Mouse (Mus musculus): ENCODE measurements around the gene Slf1. TPM values are rescaled to one million over a fixed set of nuclear protein-coding genes. Genes with fewer than 3 reads are reported as not detected.
"Not testable (repeated sequence)": the region's sequence is repeated elsewhere in the genome, so short reads cannot be mapped to it uniquely, and the experiment has no call there.

Gene Slf1
- 1 to 10 TPM; 4.0 to 6.6 TPM for total RNA-seq (2021)
- long read RNA-seq, experiment 1, partial matches to known transcripts = 0 of 2 reads
- long read RNA-seq, experiment 1, other reads (novel, unspliced or antisense) = 2 of 2 reads
- long read RNA-seq, experiment 2, partial matches to known transcripts = 0 of 6 reads
- long read RNA-seq, experiment 2, other reads (novel, unspliced or antisense) = 3 of 6 reads

DNA sequence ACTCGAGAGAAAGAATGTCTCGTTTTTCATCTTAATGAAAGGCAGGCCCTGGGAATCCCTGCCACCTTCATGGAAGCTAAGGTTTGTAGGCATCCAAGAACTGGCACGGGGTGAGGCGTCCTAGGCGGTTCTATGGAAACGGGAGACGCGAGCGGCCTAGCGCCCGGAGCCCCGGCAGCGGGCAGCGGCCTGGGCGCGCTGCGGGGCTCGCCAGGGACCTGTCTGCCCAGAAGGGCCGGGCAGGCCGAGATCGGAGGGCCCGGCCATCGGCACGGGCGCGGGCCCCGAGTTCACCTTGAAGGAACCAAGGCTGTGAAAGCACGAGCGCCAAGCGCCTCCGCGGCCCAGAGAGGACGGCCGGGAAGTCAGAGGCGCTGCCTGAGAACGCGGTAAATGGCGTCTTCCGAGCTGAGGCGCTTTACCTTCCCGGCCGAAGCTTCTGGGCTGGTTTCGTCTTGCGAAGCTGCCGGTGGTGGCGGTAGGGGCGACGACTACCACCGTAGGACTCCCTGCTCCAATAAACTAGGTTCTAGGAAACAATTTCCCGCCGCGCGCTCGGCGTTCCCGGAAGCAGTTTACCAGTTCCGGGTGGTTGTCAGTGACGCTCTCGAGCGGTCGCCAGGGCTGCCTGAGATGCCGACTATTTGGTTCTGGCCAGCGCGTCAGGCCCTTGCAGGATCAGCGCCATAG is at the start of gene Slf1, which contains the start of gene 2210408I21Rik:
Gene Slf1, minus strand, starts transcription at position 543 of the 690 bp plus-strand sequence.
Gene 2210408I21Rik, plus strand, starts transcription at position 610 of the 690 bp plus-strand sequence.
- intact Hi-C loops (cut with DNase I) = no loop called here
- peak; percentile 80 for DNase-seq

DNA sequence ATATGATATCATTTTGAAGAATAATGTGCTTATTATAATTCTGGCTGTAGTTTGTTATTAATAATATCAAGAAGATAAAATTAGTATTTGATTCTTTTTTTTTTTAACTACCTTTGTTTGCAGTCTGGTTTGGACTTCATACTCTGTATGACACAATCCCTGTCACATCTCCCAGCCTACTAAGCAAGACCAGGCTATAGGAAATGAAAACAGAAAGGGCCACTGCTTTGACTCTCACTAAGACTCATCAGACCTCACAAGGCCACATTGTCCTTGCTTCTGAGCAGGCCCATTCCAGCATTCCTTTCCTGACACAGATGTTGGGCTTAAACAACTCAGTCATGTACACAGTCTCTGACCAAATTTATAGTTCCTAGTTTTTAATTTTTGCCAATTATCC is 42.7 kb upstream of the Slf1 start:
- intact Hi-C loops (cut with DNase I) = no loop called here
- DNase-seq = no peak

DNA sequence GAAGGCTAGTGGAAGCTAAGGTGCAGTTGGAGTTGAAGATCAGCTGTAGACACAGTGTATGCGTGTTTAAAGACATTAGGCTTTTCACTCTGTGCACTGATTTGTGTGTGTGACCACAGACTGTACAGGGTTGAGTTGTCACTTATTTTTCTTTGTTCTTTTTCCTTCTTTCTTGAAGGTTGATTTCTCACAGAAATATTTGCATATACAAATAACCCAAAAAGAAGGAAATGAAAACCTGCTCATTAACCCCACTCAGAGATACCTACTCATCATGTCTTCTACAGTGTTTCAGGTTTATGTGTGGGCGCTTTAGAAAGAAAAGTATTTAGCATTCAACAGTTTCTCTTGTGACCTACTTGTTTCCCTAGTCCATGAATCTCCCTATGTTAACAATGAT is 5.6 kb upstream of the Slf1 start:
- no peak for DNase-seq
- intact Hi-C loops (cut with DNase I) = no loop called here

DNA sequence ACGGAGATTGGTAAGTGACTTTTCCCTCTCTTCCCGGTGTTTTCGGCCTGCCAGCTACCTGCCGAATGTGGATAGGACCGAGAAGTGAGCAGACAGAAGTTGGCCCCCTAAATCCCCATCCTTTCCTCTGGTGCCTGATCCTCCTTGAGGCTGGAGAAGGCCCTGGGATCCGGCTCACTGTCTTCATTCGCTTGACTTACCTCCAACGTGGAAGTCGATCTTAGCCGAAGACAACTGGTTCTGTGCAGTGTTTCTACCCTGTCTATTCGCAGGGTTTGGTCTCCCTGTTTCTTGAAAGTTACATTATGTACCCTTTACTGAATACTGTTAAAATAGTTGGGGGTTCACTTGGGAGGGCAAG is 328 bp upstream of the Slf1 start:
- intact Hi-C loops (cut with DNase I) = no loop called here

DNA sequence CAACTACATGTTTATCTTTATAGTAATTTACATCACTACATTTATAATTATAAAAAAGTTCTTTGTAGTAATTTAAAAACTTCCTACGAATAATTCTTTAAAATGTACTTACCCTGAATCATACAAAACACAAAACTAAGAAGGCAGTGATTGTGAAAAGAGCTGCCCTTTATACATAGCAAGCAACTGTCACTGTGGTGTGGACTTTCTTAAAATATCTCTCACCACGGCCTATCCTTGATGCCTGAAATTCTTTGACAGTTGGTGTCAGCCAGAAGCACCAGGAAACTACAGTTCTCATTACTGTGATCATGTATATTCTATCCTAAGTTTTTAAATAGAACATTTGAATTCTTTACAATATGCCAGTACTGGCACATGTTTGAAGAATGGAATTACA is 4.1 kb downstream of the Slf1 start:
- no peak for DNase-seq
- intact Hi-C loops (cut with DNase I) = no loop called here

More for the DNA sequence above, 328 bp upstream of the Slf1 start:
- no peak for DNase-seq

DNA sequence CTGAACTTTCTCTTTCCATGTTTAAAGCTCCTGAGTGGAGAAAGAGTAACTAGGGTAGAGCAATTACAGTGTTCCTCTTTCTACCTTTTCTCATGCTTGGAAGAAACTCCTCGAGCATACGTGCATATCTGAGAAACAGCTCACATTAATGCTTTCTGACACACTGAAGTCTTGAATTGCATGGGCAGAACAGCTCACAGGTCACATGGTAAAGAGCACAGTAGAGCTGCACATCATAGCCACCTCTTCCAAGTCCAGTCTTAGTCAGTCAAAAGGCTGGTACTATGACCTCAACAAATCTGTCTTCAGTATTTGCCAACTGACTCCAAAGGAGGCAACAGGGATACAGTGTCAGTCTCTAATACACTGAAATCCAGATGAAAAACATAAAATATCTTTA is 7.0 kb downstream of the Slf1 start:
- intact Hi-C loops (cut with DNase I) = no loop called here
- no peak for DNase-seq

DNA sequence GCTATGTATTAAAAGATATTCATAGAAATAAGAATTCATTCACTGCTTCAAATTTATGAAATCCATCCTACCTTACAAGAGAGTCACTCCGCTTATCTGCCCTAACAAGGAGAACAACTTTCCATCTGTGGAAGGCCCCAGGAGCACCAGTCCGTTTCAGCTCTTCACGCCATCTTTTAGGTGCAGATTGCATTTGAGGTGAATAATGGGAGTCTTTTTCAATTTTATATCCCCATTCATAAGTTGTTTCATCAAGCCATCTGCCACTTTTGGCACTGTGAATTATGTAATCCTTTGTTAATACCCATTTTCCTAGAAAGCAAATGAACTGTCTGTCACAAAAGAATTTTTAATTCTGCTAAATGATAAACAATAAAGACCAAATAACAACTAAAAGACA is 10.1 kb downstream of the Slf1 start:
- no peak for DNase-seq
- intact Hi-C loops (cut with DNase I) = no loop called here

DNA sequence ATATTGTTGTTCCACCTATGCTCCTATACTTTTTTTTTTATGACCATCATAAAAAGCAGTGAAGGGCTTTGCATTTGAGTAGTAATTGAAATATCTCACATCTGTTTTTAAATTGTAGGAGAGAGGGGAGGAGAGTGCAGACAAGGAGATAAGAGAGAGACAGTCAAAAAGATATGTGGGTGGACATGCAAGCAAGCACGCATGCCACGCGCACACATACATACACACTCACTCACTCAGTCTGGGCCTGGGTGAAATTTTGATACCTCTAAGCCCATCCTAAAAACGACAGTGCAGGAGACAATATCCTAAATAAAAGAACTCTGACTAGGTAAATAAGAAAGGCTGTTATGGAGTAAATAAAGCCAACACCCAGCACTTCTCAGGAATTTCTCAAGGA is 16.6 kb downstream of the Slf1 start:
- intact Hi-C loops (cut with DNase I) = no loop called here
- DNase-seq = no peak

DNA sequence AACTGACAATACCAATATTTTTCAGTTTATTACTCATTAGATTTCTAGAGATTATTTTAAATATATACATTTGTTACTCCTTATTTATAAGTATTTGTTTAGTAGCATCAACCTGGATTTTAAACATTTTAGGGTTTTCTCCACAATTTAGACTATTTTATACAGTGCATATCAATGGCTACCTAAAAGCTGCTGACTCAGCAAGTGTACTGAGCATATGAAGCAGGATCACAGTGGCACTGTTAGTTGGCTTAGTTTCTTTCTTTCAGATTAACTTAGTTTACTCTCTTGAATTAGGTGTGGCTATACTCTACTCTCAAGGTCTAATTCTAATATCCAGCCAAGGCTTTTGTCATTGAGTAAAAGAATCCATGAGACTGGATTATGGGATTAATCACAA is 27.5 kb downstream of the Slf1 start:
- intact Hi-C loops (cut with DNase I) = no loop called here
- no peak for DNase-seq

DNA sequence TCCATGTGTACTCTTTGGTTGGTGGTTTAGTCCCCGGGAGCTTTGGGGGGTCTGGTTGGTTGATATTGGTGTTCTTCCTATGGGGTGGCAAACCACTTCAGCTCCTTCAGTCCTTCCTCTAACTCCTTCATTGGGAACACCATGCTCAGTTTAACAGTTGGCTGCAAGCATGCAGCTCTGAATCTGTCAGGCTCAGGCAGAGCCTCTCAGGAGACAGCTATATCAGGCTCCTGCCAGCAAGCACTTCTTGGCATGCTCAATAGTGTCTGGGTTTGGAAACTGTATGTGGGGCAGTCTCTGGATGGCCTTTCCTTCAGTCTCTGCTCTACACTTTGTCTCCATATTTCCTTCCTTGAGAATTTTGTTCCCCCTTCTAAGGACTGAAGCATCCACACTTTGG is 42.4 kb downstream of the Slf1 start:
- intact Hi-C loops (cut with DNase I); DNase-seq: not testable (repeated sequence)

DNA sequence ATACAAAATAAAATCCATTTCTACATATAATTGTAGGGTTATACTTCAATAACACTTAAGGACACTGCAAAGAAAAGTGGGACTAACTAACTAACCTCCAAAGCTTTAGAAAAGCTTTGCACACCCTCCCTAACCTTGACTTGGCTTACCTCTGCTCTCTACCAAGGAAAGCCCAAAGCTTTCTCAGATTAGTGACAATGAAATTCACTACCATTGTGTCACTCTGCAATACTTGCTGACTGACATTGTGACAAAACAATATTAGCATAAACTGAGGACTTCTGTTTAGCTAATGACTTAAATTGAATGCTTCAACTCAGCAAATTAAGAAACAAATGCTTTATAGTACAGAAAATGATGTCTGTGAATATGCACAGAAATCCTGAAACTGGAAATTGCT is 63.2 kb downstream of the Slf1 start:
- intact Hi-C loops (cut with DNase I) = no loop called here

DNA sequence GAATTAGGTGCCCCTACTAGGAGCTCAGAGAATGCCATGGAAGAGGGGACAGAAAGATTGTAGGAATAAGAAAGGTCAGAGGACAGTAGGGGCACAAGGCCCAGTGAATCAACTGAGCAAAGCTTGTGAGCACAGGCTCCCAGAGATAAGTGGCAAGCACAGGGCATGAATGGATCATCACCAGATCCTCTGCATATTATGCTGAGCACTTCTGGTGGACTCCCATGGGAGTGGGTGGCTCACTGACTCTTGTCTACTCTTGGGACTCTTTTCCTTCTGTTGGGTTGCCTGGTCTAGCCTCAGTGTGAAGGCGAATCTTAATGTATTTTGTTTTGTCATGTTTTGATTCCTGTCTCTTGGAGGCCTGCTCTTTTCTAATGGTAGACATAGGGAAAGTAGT is 66.4 kb downstream of the Slf1 start:
- DNase-seq = no peak
- intact Hi-C loops (cut with DNase I) = no loop called here

More for the DNA sequence above, 63.2 kb downstream of the Slf1 start:
- DNase-seq = no peak

DNA sequence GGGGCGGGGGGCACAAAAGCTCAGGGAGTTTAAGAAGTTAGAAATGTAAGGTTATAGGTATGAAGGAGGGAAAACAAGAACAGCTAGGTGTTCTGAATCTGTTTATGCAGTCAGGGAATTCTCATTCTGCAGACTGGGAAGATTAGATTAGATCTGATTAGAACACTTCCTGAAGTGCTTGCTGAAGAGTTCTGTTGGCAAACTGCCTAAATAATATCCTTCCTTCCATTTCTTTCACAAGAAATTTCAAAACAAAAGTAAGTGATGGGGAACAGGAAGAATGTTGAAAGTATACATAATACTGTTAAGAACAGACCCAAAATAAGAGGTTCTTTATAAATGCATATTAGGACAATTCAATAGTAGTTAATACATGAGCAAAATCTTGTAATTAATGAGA is 72.1 kb downstream of the Slf1 start:
- intact Hi-C loops (cut with DNase I) = no loop called here
- no peak for DNase-seq

DNA sequence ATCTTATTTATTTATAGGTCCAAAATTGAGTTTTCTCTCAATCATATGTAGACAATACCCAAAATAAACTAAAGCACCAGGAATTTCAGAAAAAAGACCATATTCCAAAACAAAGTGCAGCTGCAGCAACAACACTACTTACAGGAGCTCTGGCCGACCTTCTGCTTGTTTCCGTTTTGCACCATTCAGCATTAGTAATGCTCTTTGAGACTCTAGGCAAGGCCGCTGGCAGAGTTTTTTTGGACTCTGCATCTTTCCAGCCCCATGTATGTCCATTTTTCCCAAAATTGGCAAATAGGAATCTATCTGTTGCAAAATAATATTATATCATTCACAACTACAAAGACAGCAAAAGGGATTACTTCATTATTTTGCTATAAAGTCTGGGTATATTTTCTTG is 85.5 kb downstream of the Slf1 start:
- DNase-seq = no peak
- intact Hi-C loops (cut with DNase I) = no loop called here

DNA sequence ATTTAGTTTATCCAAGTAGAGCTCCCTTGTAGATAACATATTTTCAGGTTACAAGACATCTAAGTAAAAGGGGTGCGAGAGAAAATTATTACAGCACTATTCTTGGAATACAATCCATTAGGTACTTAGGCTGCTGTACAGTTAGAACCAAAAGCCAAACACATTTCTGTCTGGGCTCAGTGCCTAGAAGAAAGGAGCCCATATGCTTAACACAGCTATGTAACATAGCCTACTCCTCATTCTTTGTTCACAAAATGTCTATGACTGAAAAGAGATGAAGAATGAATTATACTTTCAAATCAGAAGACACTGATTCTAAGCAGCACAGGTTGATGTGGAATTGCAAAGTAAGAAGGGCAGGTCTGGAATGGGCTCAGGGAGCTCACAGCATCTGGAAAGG is 86.8 kb downstream of the Slf1 start:
- intact Hi-C loops (cut with DNase I) = no loop called here
- no peak for DNase-seq

DNA sequence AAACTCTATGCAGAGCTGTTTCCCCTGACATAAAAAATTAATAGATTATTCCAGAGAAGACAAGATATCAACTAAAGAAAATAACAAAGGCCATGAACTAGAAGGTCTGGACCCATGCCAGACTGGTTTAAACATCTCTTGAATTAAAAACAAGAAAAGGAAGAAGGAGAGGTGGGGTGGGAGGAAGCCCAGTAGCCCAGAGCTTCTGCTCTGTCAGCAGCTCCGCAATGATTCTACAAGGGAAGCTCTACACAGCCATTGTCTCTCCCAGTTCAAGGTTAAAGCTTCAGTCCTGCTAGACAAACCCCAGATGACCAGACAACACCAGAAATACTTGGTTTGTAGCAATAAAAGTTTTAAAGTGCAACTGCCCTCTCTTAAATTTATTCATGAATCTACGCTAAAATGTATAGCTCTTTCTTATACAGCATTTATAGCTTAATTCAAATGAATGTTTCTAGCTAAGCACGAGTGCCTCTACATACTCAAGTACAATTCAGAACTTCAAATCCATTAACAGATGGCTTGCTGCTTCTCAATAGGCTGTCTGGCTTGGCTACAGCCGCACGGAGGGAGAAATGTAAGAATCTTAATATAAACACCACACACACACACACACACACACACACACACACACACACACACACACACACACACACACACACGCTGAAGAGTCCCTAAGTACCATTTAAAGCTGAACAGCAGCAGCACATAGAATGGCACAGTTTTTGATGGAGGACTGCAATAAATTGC is 87.9 kb downstream of the Slf1 start:
- intact Hi-C loops (cut with DNase I) = no loop called here
- DNase-seq = no peak

DNA sequence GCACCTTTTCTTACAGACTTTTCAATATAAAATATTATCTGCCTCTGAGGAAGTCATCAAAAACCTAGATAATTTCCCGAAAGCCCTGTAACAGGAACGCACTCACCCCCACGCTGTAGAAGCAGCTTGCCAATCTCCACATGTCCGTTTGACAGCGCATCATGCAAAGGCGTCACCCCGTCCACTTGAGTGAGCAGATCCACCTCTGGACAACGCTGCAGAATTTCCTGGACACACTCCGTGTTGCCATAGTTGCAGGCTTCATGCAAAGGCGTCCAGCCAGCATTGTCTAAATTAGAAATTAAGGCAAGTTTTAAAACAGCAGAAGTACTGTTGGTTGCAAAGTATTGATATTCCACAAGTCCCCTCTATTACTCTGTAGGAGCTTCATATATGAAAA is 88.9 kb downstream of the Slf1 start:
- intact Hi-C loops (cut with DNase I) = no loop called here
- no peak for DNase-seq

DNA sequence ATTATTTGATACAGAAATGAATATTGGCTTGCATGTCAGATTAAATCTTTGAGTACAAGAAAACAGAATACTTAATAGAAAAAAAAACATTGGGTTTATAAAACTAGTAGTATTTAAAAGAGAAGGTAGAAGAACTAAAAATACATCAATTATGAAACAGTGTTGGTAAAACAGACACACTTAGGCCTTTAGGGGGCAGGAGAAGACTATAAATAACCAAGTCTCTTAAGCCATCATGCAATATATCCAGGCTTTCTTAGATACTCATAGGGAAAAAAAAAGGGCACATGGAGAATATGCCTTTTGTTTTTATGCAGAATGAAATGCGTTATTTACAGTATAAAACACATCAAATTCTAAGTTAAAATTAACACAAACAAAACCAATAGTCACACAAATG is 89.9 kb downstream of the Slf1 start:
- DNase-seq = no peak
- intact Hi-C loops (cut with DNase I) = no loop called here

DNA sequence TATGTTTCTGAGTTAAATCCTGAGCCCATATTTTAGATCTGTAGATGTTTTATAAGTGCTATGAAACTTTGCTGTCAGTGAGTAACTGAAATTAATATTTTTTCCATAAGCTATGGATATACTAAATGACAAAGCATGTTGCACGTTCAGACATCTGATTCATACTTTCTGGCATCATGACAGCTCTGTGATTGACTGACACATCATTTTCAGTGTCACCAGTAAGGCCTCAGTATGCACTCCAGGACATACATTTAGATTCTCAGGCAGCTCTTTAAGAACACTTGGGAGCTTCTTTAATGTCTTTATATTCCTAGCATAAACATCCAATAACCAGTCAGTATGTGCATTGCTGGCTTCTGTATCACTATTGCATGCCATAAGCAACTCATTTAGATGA is 91.9 kb downstream of the Slf1 start:
- DNase-seq = no peak
- intact Hi-C loops (cut with DNase I) = loop anchor here (5.0 kb wide), 1 partner anchor 1139 kb away; no protein-coding TSS in a partner anchor

DNA sequence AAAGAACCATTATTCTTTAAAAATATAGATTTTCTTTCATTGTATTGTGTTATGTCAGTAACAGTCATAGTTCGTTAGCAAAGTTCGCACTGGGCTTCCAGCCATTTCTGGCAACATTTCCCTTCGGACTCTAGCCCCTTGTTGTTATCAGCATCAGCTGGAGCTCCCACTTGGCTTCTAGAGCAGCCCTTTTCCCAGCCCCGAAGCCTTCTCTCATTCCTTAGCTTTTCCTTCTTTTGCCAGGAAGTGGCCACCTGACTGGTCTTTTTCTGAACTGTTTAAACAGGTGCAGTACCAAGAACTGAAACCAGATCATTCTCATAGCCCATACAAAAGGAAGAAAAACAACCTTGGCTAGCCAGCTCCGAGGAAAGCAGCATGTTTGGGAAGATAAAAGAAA is 105.7 kb downstream of the Slf1 start:
- intact Hi-C loops (cut with DNase I) = no loop called here

DNA sequence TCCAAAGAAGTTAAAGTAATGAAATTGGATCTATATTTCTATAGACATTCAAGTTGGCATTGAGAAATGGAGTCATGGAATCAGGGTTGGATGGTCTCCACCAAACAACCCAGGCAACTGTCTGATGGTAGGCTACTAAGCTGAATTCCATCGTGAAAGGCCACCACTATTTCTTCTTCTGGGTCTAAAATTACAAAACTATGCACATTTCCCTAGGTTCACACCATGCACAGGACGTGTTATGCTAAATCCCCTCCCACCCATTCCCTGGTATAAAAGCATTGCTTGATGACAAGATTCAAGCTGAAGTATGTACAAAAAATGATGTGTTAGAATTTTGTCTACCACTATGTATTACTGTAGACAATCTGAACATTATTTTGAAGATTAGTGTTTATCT is 116.4 kb downstream of the Slf1 start:
- intact Hi-C loops (cut with DNase I) = no loop called here
- DNase-seq = no peak

More for the DNA sequence above, 105.7 kb downstream of the Slf1 start:
- DNase-seq = no peak

DNA sequence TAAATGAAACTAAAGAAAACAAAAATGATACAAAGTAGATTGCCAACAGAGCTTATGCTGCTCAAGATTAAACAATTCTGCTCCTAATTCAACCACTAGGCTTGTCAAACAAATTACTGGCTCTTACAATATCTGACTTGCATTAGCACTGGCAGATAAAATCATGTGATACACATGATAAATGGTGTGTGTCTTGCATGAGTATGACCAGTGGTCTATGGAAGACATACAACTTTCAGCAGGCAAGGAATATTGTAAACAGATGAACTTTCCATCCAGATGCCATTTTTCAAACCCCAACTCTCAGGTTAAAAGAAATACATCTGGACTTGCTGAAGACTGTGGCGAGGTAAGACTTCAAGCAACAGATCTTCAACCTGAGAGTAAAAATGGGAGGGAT is 131.6 kb downstream of the Slf1 start:
- no peak for DNase-seq
- intact Hi-C loops (cut with DNase I) = no loop called here

Measured in gastrocnemius, postnatal 36 days (tissue).